Mouse (Mus musculus) 3134 (cell line): ENCODE results near the gene Bik.
A peak's percentile ranks its signal among the peaks of the same experiment; 100 is the strongest.

Experiments used
- DNase-seq: peaks from one replicate; pipeline ENCODE4 v3.0.0-alpha.2; 2011; ENCODE audit warnings: low spot score; ENCODE audit not compliant: insufficient read length; ENCODE audit errors: extremely low read depth

Gene Bik

GRCm38 (mm10) chr15:83541647-83542287 is 15.1 kb downstream of the Bik start:
- DNase-seq = no peak

GRCm38 (mm10) chr15:83546029-83546428 is 19.4 kb downstream of the Bik start:
- no peak for DNase-seq

- no peak for DNase-seq
Measured at GRCm38 (mm10) chr15:83547144-83547543, 20.5 kb downstream of the Bik start.

GRCm38 (mm10) chr15:83550137-83550536 is 23.5 kb downstream of the Bik start:
- DNase-seq = no peak

GRCm38 (mm10) chr15:83553831-83554230 is 27.2 kb downstream of the Bik start:
- DNase-seq = no peak

GRCm38 (mm10) chr15:83555161-83555974 is 28.7 kb downstream of the Bik start:
- peak; percentile 86 for DNase-seq

- no peak for DNase-seq
Measured at GRCm38 (mm10) chr15:83560941-83561477, 34.3 kb downstream of the Bik start.

- DNase-seq = peak; percentile 73
Measured at GRCm38 (mm10) chr15:83562626-83563270, 36.1 kb downstream of the Bik start.

GRCm38 (mm10) chr15:83563327-83563856 is 36.7 kb downstream of the Bik start, which contains the start of the genes Tspo and Mcat:
Tspo (plus strand) TSS chr15:83563592.
Mcat (minus strand) TSS chr15:83563787.
- peak; percentile 88 for DNase-seq

- DNase-seq = peak; percentile 53
Measured at GRCm38 (mm10) chr15:83563857-83564651, 37.4 kb downstream of the Bik start.

- peak; percentile 64 for DNase-seq
Measured at GRCm38 (mm10) chr15:83565434-83565833, 38.8 kb downstream of the Bik start.

GRCm38 (mm10) chr15:83566006-83566405 is 39.3 kb downstream of the Bik start:
- peak; percentile 60 for DNase-seq

- peak; percentile 54 for DNase-seq
Measured at GRCm38 (mm10) chr15:83567728-83568127, 41.1 kb downstream of the Bik start.

- DNase-seq = no peak
Measured at GRCm38 (mm10) chr15:83568544-83568943, 41.9 kb downstream of the Bik start.

- DNase-seq = no peak
Measured at GRCm38 (mm10) chr15:83569682-83570081, 43.0 kb downstream of the Bik start.

GRCm38 (mm10) chr15:83570641-83571040 is 44.0 kb downstream of the Bik start:
- no peak for DNase-seq

- DNase-seq = peak; percentile 79
Measured at GRCm38 (mm10) chr15:83571636-83572035, 45.0 kb downstream of the Bik start.

GRCm38 (mm10) chr15:83572132-83572531 is 45.5 kb downstream of the Bik start:
- no peak for DNase-seq

GRCm38 (mm10) chr15:83573606-83574005 is 46.9 kb downstream of the Bik start:
- DNase-seq = no peak

GRCm38 (mm10) chr15:83574731-83575351 is 48.2 kb downstream of the Bik start:
- peak; percentile 82 for DNase-seq
